Mouse (Mus musculus) heart, postnatal 36 days (tissue): ENCODE results near the gene Nek5. TPM values are rescaled to one million over a fixed set of nuclear protein-coding genes. Genes with fewer than 3 reads are reported as not detected.
"Not testable (repeated sequence)": the region's sequence is repeated elsewhere in the genome, so short reads cannot be mapped to it uniquely, and the experiment has no call there.

Source experiments
- DNase-seq, 2 experiments: peaks; one replicate each; pipeline ENCODE4 v3.0.0; 2021 to 2022
- intact Hi-C: fragments of 180-260 bp; cut with DNase I; formaldehyde crosslinking; loops from one replicate; pipeline ENCODE4 v1.15.1; 2025
- total RNA-seq, 2 experiments: library from RNA; stranded (reverse); gene quantifications; 2 replicates each; pipeline ENCODE4 v1.2.3; 2021

The Nek5 gene
- total RNA-seq: not detected

DNA sequence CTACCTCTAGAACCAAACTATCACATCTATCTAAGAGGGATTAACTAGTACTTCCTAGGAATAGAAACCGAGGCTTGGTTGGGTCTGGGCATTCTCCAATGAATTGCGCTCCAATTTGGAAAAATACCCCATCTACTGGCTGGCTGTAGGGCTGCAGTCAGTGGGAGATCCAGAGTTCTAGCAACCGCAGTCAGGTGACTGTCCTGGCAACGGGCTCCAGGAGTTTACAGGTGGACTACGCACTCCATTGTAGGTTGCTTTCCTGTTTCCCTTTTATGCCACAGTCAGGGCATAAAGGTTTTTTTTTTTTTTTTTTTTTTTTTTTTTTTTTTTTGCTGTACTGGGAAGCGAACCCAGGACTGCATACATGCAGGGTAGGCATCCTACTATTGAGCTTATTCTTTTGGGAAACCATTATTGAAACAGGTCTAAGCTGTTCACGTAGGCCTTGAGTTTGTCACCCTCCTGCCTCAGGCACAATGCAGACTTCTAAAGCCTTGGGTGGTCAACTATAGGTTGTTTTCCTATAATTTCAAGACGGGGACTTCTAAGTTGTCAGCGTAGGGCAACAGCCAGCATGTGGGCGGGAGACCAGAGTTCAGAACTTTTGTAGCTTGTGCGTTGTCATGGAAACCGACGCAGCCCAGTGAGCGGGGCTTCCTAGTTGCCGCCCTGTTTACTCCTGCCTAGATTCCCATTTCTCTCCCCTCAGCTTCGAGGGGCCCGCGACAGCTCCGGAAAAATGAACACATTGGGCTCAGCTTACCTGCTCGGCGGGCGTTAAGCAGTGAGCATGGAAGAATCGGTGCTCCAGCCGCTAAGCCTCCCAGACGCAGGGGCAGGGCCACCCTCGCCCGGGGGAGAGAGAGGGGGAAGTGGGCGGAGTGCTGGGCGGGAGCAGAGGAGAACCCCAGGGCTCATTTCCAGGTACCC is at the start of gene Nek5:
Gene Nek5 (minus strand): TSS at position 834 of the 933 bp plus-strand sequence.
- peak; percentile 13 to 18 for DNase-seq
- intact Hi-C loops: no loop called here

DNA sequence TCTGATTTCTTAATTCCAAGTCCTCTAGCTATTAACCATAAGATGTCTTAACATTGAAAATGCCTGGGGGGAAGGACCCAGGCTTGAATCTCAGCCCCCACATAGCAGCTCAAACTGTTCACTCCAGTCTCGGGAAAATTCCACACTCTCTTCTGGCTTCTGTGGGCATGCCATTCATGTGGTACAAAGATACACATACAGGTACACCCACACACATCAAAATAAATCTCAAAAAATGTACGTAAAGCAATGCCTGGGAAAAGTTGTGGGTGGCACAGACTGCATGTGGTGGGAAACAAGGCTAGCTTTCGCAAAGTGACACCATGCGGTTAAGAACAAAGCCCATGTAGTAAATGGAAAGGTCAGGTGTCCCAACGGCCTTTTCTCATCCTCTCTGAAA is 44.3 kb upstream of the Nek5 start:
- intact Hi-C loops: loop anchor here (5.0 kb wide), 1 partner anchor 177 kb away; no protein-coding TSS in a partner anchor
- DNase-seq: no peak

DNA sequence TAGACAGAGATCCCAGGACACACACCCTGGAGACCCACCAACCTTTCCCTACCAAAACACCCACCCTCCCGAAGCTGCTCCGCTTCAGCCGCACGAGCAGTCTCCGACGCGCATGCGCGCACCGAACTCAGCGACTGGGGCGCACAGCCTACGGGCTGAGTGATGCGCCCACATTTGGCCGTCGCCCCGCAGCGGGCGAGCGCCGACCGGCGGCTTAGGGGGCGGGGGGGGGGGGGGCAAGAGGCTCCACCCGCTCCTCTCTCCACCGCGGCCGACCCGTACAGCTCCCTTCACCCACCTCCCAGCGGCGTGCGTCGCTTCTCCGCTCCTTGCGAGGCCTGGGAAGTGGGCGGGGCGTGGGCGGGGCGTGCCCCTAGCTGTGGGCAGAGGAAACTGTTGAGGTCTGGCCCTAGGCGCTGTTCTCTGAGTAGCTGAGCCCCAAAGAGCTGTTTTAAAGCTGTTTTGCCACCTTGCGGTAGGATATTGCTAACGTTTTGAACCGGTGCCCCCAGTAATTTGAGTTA is 41.3 kb upstream of the Nek5 start, which contains the start of gene Nek3:
Gene Nek3 (minus strand): TSS at position 356 of the 524 bp plus-strand sequence.
- intact Hi-C loops: loop anchor here (2.0 to 5.0 kb wide), 2 partner anchors 19 to 174 kb away; partner anchors contain the start of gene Ckap2
- DNase-seq: peak; percentile 80 to 85

DNA sequence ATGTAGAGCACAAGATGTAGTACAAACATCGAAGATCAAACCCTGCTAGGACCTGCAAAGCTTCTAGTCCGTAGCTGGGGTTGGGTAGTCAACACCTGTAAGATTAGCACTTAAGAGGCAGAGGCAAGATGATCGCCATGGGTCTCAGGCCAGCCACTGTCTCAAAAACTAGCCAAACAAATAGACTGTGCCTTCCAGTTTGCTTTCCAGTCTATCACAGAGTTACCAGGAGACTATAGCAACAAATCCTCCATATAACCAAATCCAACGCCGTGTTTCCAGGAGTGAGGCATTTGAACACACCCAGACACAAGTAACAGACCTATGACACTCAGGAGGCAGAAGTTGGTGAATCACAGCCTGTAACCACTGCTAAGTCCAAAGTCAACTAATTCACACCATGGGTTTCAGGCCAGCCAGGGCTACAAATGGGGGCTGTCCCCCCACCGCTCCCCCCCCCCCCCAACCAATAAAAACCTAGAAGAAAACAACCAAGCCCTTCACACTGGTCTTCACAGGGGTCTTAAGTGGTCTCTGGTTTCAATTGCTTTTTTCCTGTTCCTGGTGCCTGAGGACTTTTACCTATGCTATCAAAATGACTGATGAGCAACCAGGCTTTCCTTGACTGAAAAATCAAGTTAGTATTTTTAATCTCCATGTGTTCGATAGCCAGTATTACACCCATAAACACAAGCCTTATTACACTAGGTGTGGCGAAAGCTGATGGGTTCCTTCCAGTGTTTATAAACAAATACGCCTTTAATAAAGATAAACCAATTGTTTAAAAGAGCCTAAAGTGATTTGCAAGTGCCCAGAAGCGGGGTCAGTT is 40.6 kb upstream of the Nek5 start:
- intact Hi-C loops: loop anchor here (2.0 to 5.0 kb wide), 3 partner anchors 19 to 173 kb away; partner anchors contain the start of genes Alg11, Atp7b and Ckap2
- no peak for DNase-seq

DNA sequence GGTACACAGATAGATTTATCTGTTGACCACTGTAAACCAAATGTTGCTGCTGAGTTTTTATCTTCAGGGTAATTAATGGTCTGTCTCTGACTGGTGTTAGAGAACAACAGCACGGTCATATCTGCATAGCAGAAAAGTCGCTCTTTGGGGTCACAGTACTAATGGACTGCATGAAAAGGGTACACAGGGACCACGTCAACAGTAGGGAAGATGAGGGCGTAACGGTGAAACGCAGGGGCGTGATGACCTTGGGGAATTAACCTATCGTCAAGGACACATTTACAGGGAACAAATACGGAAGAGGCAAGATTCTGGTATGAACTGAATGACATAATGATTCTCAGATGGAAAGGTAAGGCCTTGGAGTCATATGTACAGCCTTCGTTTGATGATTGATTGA is 39.6 kb upstream of the Nek5 start:
- intact Hi-C loops: loop anchor here (2.0 kb wide), 1 partner anchor 104 kb away; the partner anchor contains the start of genes Alg11 and Atp7b
- DNase-seq: no peak

DNA sequence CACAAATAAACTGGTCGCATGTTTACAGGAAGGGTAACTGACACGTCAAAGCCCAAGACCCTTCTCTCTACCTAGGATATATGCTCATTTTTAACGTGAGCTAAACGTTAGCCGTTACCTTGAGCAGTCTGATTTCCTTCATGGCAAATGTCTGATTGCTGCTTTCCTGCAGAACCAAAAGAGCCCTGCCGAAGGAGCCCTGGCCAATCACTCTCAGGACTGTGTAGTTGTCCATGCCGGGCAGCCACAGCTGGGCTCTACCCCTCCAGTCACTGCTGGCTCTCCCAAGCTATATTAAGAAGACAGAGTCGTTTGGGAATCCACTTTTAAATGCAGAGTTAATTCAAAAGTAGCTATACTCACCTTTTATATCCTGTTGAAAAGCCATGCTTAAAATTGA is 37.4 kb upstream of the Nek5 start:
- intact Hi-C loops: no loop called here
- no peak for DNase-seq

DNA sequence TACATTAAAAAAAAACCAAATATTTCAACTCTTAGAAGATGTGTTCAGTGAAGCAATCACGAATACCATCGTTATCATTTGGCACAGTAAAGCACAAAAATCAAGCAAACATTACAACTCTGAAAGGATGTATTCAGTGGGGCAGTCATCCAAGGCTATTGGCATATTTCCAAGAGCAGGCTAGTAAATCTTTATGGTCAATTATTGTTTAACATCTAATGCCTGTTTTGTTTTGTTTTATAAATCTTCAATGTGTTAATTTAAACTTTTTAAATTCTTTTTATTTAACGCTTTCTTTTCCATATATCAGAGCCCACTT is 25.5 kb upstream of the Nek5 start:
- intact Hi-C loops: no loop called here
- no peak for DNase-seq

DNA sequence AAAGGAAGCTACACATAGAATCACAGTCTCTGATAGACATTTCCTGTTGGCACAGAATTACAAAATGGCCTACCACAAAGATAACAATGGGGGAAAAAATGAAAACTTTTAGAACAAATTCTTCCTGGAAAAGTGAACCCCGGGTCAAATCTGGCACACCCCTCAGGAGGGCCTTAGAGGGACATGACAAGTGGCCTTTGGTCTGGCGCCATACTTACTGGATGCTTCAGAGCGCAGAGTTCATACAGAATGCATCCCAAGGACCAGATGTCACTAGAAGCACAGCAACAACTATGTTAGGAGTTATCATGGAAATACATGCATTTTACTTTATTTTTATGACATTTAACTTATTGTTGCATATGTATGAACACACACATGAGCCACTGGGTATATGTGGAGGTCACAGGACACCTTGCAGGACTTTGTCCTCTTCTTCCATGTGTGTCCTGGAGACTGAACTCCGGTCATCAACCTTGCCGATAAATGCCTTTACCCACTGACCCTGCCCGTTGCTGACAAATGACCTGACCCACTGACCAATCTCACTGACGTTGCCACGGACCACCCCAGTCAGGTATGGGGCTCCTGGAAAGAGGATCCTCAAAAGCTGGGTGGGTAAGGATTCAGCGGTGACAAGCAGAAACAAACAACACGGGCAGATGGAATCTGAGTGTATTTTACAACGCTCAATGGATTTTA is 24.9 kb upstream of the Nek5 start:
- no peak for DNase-seq
- intact Hi-C loops: no loop called here

DNA sequence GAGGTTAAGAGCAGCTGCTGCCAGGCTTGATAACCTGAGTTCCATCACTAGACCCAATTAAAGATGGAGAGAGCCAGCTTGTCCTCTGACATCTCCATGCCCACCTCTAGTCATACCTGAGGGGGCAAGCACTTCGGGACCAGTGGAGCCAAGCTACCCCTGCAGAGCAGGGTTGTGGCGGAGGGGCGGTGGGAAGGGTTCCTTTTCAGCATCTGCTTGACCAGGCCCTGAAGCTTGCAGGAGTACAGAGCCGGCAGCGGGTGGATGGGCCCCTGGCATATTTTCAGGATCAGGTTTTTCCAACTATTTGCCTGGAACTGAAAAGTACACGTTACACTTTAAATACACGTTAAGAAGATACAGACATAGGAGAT is 23.5 kb upstream of the Nek5 start:
- no peak for DNase-seq
- intact Hi-C loops: no loop called here

DNA sequence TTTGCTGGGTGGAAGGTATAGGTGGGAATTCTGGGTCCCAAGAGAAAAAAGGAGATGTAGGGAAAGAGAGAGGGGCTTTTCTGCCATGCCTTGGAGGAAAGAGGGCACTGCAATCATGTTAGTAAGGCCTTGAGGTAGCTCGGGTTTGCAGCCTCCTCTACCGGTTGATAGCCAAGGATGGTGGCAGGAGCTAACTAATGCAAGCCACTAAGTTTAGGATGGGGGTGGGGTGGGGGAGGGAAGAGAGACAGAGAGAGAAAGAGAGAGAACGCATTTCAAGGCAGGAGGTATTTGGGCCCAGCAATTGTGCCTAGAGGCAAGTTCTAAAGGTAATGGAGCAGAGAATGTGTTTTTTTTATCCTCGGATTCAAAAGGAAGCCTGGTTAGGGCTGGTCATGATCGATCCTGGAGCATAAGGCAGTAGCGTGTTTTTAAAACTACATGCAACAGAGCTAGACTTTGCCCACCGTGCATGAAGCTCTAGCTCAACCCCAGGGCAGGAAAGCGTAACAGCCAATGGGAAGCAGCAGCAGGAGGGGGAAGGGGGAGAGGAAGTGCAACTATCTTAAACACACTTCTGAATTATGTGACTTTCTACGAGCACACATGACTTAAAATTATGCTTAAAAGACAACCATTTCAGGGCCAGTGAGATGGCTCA is 23.0 kb upstream of the Nek5 start:
- intact Hi-C loops: no loop called here
- DNase-seq: no peak

DNA sequence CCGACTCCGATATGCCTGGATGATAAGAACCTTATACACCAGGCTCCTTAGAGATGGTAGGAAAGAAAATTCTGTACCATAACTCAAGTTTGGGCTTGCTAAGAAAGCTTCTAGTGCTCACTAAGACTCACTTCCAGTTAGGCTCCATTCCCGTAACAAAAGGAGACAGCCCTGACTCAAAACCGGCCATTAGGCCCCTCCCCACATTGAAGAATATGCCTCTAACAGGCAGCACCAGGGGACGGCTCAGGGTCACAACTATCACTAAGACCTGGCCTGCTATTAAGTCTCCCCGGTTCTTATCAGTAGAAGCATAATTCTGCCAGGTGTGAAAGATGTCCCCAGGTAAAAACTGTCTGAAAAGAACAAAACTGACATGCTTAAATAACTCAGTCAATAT is 21.0 kb upstream of the Nek5 start:
- DNase-seq: no peak
- intact Hi-C loops: no loop called here

DNA sequence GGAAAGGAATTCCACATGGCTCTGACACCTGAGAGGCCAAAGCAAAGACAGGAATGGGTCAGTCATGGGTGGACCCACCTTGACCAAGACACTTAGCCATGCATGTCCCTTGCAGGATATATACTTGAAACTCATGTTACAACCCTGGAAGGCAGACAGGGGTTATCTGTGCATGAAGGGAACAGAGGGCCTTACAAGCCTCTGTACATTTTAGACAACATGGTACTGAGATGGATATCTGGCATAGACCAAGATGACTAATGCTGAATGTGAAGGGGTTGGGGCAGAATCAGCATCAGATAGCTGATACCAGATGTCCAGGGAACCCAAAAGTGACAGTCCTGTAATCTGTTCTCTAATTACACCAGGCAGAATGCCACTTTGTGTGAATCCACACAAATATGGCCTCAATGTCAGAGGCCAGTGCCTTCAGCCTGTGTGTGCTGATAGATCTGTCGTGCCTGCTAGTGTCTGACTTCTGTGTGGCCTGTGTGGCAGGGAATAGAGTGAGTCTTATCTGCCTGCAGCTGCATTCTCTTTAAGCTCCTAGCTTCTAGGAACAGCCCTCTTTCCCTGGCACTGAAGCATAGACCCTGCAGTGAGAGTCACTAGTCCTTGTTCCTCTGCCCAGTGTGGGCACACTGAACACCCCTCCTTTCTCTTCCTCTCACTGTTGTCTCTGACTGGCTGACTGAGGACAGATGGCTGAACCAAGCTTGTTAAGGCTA is 19.1 kb upstream of the Nek5 start:
- intact Hi-C loops: no loop called here
- DNase-seq: no peak

DNA sequence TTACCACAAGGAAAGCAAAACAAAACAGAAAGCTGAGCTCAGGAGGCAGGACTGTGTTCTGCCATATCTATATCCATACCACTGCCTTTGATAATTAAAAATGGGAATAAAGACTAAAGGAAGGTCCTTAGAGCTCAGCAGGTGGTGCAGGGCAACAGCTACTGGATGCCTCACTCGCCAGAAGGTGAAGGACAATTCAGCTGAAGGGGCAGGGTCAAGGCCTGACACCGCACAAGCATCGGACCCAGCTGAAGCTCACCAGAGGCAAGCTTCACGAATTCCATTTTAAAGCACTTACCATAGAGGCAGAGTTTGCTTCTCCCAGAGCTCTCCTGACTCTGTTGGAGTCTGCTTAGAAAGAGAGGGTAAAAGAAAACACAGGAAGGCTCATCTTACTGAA is 17.7 kb upstream of the Nek5 start:
- DNase-seq: no peak
- intact Hi-C loops: no loop called here

DNA sequence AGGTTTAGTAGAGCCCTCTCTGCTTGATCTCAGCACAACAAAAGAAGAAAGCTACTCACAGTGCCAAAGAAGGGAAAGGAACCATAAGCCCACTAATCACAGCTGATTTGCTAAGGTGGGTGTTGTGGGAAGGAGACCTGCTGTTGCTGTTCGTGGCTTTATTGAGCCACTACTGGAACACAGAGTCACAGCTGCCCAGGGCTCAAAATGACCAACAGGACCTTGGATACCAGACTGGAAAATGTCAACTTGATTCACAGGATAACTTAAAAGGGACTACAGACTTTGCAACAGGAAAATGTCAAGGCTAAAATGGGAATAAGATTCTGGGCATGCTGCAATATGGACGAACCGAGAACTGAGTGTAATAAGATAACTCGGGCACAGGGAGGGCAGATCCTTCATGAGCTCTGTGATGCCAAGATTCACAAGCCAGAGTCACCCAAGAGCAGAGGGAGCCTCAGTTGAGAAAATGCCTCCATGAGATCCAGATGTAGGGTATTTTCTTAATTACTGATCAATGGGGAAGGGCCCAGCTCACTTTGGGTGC is 17.1 kb upstream of the Nek5 start:
- intact Hi-C loops: no loop called here
- no peak for DNase-seq

DNA sequence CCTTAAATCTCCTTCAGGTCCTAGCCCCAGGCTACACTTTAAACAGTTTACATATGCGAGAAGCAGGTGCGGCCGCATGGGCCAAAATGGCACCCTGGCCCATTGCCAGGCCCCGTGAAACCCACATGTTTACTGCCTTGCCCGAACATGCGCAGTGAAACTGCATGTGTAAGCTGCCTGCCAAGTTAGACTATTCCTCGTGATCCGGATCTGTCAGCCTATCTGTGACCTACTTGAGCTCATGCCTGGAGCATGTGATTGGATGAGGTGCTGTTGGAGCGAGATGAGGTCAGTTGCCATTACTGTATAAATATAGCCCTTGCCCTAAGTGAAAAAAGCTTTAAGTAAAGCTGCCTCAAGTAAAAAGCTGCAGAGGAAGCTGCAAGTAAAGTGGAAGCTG is 11.6 kb upstream of the Nek5 start:
- peak; percentile 15 to 35 for DNase-seq
- intact Hi-C loops: not testable (repeated sequence)

DNA sequence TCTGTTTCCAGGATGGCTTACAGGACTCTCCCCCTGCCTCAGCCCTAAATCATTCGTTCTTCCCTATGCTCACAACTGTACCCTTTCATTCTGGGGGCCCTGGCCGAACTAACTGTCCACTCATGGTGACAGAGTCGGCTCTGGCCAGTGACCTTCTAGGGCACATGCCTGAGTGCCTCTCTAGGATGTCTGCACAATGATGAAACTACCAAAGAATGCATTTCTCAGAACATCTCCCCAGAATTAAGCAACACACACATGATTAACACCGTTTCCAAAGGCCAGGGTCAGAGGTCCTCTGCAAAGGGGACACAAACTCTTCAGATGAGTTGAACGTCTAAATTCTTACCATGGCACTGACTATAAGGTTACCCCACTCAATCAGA is 9.9 kb upstream of the Nek5 start:
- intact Hi-C loops: no loop called here
- DNase-seq: no peak

DNA sequence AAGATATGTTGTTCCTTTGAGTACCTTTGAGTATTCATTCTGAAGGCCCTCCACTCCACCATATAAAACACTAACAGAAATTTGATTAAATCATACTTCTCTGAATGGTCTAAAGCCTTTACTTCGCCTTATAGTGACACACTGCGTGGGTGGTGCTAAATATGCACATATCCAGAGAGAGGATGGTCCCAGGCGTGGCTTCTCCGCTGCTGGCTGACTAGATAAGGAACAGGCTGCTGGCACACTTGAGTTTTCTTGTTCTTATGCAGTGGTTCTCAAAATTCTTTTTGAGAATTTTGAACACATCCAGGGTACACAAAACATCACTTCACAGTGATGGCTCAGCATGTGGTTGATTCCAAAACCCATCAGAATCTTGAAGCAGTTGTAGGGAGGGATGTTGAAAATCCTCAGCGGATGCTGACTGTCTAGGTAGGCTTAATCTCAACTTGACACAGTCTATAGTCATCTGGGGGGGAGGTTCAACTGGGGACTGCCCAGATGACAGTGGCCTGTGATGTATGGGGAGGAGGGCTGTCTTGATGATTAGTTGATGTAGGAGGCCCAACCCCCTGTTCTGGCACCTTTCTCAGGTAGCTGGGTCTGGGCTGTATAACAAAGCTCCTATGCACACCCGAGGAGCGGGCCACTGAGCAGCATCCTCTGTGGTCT is 9.4 kb upstream of the Nek5 start:
- intact Hi-C loops: no loop called here
- DNase-seq: no peak

DNA sequence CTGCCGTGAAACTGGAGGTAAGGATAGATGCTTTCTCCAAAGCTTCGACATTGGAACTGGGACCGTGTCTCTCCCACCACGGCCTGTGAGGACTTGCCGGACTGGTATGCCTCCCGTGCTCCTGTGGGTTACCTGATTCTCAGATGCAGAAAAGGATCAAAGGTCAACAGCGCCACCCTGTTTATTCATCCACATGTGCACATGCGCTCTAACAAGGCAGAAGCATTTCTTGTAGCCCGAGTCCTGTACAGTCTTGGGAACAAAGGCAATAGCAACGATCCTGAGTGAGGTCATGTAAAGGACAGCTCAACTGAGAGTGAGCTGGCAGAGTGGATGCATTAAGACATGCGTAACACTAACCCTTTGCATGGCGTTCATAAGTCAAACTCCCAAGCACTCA is 7.2 kb upstream of the Nek5 start:
- intact Hi-C loops: no loop called here
- DNase-seq: no peak

DNA sequence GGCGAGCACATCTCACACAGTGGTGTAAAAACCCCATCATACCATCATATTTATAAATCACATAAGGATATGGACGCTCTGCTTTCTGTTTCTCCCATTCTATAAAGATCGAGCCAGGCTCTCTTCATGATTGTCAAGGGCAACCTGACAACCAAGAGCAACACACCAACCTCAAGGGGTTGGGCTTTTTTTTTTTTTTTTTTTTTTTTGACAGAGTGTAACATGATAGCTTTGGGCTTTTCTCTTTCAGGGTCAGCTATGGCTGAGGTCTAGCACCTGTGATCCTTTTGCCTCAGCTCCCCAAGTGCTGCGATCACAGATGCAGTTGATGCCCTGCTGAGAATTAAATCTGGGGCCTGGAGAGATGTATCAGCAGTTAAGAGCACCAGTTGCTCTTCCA is 17.8 kb downstream of the Nek5 start:
- intact Hi-C loops: no loop called here
- no peak for DNase-seq
